Mouse (Mus musculus) urinary bladder, postnatal 4 days (tissue): ENCODE results near the gene Fpr3.
"Not testable (repeated sequence)": the region's sequence is repeated elsewhere in the genome, so short reads cannot be mapped to it uniquely, and the experiment has no call there.

ENCODE experiments used
- DNase-seq, 2 experiments: peaks; one replicate each; pipeline ENCODE4 v3.0.0; 2021 to 2022; ENCODE audit warnings: low spot score in 2 of 2

Gene Fpr3

GRCm38 (mm10) chr17:17882672-17883071, 5.0 kb upstream of the Fpr3 start:
- DNase-seq: no peak

- no peak for DNase-seq
Measured at GRCm38 (mm10) chr17:17883840-17884239, 3.8 kb upstream of the Fpr3 start, which contains the start of gene Fpr1. Gene Fpr1 (minus strand): TSS chr17:17883940.

- no peak for DNase-seq
Measured at GRCm38 (mm10) chr17:17889732-17890425, 2.2 kb downstream of the Fpr3 start.

GRCm38 (mm10) chr17:17896039-17896438, 8.4 kb downstream of the Fpr3 start:
- no peak for DNase-seq

GRCm38 (mm10) chr17:17899268-17899667, 11.6 kb downstream of the Fpr3 start:
- no peak for DNase-seq

- no peak for DNase-seq
Measured at GRCm38 (mm10) chr17:17900768-17901167, 13.1 kb downstream of the Fpr3 start.

- peak; percentile 82 to 87 for DNase-seq
Measured at GRCm38 (mm10) chr17:17909636-17910421, 22.2 kb downstream of the Fpr3 start.

GRCm38 (mm10) chr17:17912618-17913017, 25.0 kb downstream of the Fpr3 start:
- not testable (repeated sequence) for DNase-seq

- DNase-seq: no peak
Measured at GRCm38 (mm10) chr17:17917376-17917775, 29.7 kb downstream of the Fpr3 start.

GRCm38 (mm10) chr17:17917782-17918181, 30.1 kb downstream of the Fpr3 start:
- DNase-seq: no peak

GRCm38 (mm10) chr17:17973443-17973842, 85.8 kb downstream of the Fpr3 start:
- no peak for DNase-seq

GRCm38 (mm10) chr17:17981232-17981631, 93.6 kb downstream of the Fpr3 start:
- not testable (repeated sequence) for DNase-seq

- DNase-seq: no peak
Measured at GRCm38 (mm10) chr17:18004752-18005151, 117.1 kb downstream of the Fpr3 start.
